8 mouse cellular contexts compared by ENCODE assay signal in the genomic region with DNA sequence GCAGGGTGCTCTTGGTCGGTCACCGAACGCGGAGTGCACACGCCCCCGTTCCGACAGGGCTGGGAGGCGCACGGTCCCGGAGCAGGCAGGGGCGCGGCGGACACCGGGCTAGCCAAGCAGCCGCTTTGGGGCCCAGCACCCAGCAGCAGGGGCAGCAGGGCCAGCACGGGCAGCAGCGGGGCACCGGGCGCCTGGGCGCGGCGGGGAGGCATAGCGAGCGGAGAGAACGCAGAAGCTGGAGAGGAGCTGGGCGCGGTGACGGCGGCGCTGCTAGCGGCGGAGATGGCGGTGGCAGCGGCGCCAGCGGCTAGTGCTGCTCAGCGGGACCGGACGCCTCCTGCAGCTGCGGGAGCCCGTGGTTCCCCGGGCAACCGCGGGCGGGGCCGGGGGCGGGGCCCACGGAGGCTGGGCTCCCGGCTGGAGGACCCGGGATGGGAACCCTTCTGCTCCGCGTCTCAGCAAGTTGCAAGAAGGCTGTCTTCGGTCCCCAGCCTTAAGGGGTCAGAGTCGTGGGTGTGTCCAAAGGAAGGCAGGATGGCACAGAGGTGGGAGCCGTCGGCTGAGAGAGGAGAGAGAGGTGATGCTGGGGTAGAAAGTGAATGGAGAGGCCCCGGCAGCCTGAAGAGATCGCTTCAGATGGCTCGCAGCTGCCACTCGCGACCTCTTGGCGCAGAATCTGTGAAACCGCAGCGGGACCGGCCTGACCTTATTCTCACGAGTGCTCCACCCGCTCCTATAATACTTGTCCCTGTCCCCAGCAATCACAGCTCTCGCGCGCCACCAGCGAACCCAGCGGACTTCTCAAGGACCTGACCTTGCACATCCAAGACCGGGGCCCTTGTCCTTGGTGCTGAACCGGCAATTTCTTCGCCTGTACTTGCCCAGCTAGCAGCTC. TPM values are rescaled to one million over a fixed set of nuclear protein-coding genes. Genes with fewer than 3 reads are reported as not detected.
DNase-seq lines count a peak whose midpoint lies in the region; ATAC-seq and TF ChIP-seq lines count a peak whose summit lies in the region.

TSS of gene Dner (minus strand) at position 705 of the 895 bp plus-strand sequence.

- no peaks in the 10 kb centered on the region for H3K4me1 ChIP-seq in G1E (ENCODE audit: insufficient read depth, low read depth, low read length)
- H3K4me1 ChIP-seq in lung, adult 2 months (ENCODE audit: control insufficient read depth, insufficient read depth, low read length): no peaks in the 10 kb centered on the region
- peaks cover 16% of the 10 kb centered on the region for H3K4me1 ChIP-seq in olfactory bulb, adult 2 months (ENCODE audit: control insufficient read depth, insufficient read depth, low read length)

- no peak for TF ChIP-seq POLR2A in lung, adult 2 months (IDR thresholded peaks at IDR 0.05; ENCODE audit: borderline replicate concordance, extremely low read depth, low read depth, low read length)
- TF ChIP-seq POLR2A in olfactory bulb, adult 2 months (IDR thresholded peaks at IDR 0.05; ENCODE audit: insufficient read depth, low read depth, low read length): no peak

- H3K27me3 ChIP-seq in G1E (ENCODE audit: insufficient read depth, low read length): no peaks in the 10 kb centered on the region; the same call in 1 of the 2 replicates

- peak within 1 kb of the TSS; percentile 5; the same call in 1 of the 2 replicates for H3K4me3 ChIP-seq in G1E (ENCODE audit: low read depth, low read length)
- H3K4me3 ChIP-seq in lung, adult 2 months (replicated peaks; ENCODE audit: extremely low read depth, low read depth, low read length): no peak within 1 kb of the TSS
- H3K4me3 ChIP-seq in olfactory bulb, adult 2 months (ENCODE audit: insufficient read depth, low read depth, low read length): peak within 1 kb of the TSS; percentile 82

- no peaks in the 10 kb centered on the region for H3K36me3 ChIP-seq in G1E (replicated peaks)

- peak within 1 kb of the TSS; percentile 17; the same call in 1 of the 2 replicates for H3K27ac ChIP-seq in olfactory bulb, adult 2 months (ENCODE audit: insufficient read depth, low read depth, low read length)

- no peak for TF ChIP-seq CTCF in G1E (IDR thresholded peaks at IDR 0.05; ENCODE audit: low read depth, low read length)
- no peak for TF ChIP-seq CTCF in lung, adult 2 months (IDR thresholded peaks at IDR 0.05; ENCODE audit: insufficient read depth, low read length)
- TF ChIP-seq CTCF in olfactory bulb, adult 2 months (IDR thresholded peaks at IDR 0.05; ENCODE audit: insufficient read depth, low read depth, low read length): 0 out of 2 replicates have a peak, but pooled peaks have one; percentile 7

- no peak for DNase-seq in G1E (ENCODE audit: low spot score)
- peak; percentile 52 for DNase-seq in cerebellum, adult 8-10 months
- DNase-seq in heart, postnatal 4 days: peak; percentile 90
- peak; percentile 52 to 69 for DNase-seq in layer of hippocampus, adult 8-10 months (ENCODE audit: low spot score in 2 of 2)
- DNase-seq in lung, adult 2 months: peak; percentile 16
- DNase-seq in thymus, postnatal 10 days (ENCODE audit: low spot score in 2 of 2): peak; percentile 12 to 33

- WGBS in lung, adult 2 months: 2% methylated on average over 75 of the region's 75 CpGs
- 1% methylated on average over 75 of the region's 75 CpGs for WGBS in olfactory bulb, adult 2 months

- H3K9me3 ChIP-seq in G1E (replicated peaks): peaks cover 20% of the 10 kb centered on the region

- no peak for ATAC-seq in G1E (ENCODE audit: extremely low read depth, insufficient number of reproducible peaks, low FRiP score, poor library complexity, severe bottlenecking)
- peak; percentile 79 for ATAC-seq in frontal cortex, adult (ENCODE audit: low TSS enrichment)

RNA-seq across cellular contexts. Expression of gene Dner, which starts in this region (rescaled TPM):
- not detected in 2 replicates for total RNA-seq in G1E (2014; fragmentation: Nextera tagmentation)
- 0.16 and 0.23 TPM in 2 replicates for total RNA-seq in G1E (2017)
- polyA plus RNA-seq in G1E (2012): not detected in 2 replicates
- total RNA-seq in heart, postnatal 4 days (2021): under 1 TPM; 0.27 to 0.86 TPM
- 100 to 1,000 TPM; 107 to 134 (median 125) TPM for total RNA-seq in layer of hippocampus, adult 8-10 months (2022)
- 1.5 and 2.4 TPM in 2 replicates for polyA plus RNA-seq in lung, adult 2 months (2012; rRNA removed)
- not detected in 2 replicates for polyA plus RNA-seq in olfactory bulb, adult 2 months (2012; ENCODE audit: insufficient read depth, insufficient read length, low replicate concordance, missing spikeins)

Comparison
In these comparisons a context has a peak if more than half of its experiments do, and no peak if none do; other contexts are left out.
1. RNA of gene Dner (total RNA-seq): 107 to 134 TPM in layer of hippocampus, adult 8-10 months; 0.27 to 0.86 TPM in heart, postnatal 4 days and 0.16 to 0.23 TPM in G1E; every median in the first group is over 10 times any median in the second.
2. Peak in DNase-seq in heart, postnatal 4 days; RNA of the gene not detected or under 1 TPM.